Mouse (Mus musculus) cerebellum, postnatal 14 days (tissue): Measurements from ENCODE around the gene Lrrc10.
"Not testable (repeated sequence)": the region's sequence is repeated elsewhere in the genome, so short reads cannot be mapped to it uniquely, and the experiment has no call there.

Experiments
- DNase-seq, 2 experiments: peaks; one replicate each; pipeline ENCODE4 v3.0.0; 2021; ENCODE audit warnings: mixed read lengths in 2 of 2

The Lrrc10 gene

DNA sequence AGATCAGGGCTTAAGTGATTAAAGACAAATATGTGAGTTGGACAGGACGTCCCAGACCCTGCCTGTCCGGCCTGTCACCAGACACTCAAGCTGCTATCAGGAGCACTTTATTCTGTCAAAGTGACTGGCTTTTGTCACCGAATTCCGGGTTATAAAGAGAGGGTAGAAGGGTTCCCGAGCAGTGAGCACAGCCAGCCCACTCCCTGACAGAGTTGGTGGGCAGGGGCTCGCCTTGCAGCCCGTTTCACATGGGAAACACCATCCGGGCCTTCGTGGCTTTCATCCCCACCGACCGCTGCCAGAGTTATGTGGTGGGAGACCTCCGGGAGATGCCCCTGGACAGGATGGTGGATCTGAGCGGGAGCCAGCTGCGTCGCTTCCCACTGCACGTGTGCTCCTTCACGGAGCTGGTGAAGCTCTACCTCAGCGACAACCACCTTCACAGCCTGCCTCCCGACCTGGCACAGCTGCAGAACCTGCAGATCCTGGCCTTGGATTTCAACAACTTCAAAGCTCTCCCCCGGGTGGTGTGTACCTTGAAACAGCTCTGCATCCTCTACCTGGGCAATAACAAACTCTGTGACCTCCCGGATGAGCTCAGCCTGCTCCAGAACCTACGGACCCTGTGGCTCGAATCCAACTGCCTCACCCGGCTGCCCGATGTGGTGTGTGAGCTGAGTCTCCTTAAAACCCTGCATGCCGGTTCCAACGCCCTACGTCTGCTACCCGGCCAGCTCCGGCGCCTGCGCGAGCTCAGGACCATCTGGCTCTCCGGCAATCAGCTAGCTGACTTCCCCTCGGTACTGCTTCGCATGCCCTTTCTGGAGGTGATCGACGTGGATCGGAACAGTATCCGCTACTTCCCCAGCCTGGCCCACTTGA lies at the start of gene Lrrc10:
Lrrc10 (plus strand) TSS at position 167 of the 882 bp plus-strand sequence.
- peak; percentile 65 to 72 for DNase-seq

DNA sequence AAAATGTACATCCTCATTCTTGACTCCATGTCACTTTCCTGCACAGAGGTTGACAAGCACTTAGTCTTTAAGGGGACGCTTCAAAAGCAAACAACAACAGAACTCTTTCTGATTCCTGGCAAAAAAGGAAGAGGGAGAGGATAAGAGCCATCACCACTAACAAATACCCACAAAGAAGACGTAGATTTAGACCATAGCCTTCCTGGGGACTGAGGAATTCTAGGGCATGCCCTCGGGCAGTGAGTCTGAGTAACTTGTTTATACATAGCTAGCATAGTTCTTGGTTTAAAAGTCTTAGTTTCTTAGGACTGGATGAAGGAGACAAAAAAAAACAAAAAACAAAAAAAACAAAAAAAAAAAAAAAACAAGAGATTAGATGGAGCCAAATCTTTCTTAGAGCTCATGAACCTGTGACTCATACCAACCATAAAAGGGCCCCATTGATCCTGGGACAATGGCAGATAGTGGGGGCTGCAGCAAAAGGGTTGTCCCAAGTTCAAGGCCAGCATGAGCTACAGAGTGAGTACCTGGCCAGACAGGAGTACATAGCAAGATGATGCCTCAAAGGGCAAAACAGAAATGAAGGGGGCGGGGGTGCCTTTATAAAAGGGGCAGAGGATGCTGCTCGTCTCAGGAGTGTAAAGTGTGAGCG lies 49.4 kb upstream of the Lrrc10 start:
- no peak for DNase-seq

DNA sequence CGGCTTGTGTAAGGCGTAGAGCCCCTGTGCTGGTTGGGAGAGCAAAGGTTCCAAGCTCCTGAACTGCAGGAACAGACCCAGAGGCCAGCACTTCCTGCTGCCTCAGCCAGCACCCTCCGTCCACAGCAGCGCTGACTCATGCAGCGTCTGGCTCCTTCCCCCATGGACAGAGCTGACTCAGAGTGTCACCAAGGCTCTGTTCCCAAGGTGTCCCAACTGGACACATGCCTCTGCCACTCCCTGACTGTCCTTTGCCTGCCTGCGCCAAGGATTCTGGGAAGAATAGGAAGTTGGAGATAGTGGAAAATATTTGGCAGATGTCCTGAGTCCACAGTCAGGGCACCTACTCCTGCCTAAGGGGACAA lies 48.9 kb upstream of the Lrrc10 start:
- DNase-seq = no peak

DNA sequence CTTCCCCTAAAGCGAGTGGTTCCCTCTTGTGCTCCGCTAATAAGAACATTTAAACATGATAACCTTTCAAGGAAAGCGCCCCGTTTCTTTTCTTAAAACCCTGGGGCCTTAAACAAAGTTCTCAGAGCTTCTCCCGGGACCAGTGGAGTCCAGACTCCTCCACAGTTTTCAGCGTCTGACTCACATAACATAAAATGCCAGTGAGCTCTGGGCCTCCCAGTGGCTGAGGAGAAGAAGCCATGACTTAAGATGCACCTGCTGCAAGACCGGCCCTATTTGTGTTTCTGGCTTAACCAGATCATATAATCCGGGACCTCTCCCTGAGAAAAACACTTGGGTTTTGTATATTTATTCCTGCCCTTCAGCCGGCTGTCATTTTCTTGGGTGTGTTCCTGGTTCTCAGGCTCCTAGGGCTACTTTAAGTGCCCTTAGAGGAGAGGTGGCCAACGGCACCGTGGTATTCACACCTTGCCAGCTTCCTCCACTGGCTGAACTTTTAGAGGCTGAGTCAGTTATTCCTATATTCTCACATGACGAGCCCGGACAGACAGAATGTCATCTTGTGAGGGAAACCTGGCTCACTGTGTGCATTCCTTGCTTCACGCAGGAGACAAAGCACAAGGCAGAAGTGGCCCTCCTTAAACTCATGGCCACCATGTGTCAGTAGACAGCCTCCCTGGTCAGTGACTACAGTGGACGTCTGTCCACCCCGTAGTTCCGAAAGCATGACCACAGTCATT lies 46.3 kb upstream of the Lrrc10 start:
- no peak for DNase-seq

DNA sequence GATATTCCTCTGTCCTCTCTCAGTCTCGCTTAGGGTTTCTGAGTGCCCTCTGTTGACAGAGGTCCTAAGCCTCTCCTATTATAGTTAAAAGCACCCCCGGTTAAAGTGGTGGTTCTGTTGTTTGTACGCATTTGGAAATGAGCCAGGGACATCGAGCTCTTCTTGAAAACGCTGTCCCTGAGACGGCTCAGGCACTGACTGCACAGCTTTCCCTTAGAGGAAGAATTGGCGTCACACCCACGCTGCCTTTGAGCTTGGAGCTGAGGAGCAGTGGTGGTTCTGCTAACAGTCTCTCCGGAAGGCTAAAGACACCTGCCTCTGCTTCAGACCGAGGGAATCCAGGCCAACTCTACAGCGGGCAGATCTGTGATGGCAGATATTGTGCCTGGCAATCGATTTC lies 44.2 kb upstream of the Lrrc10 start:
- DNase-seq = peak; percentile 24 to 25

DNA sequence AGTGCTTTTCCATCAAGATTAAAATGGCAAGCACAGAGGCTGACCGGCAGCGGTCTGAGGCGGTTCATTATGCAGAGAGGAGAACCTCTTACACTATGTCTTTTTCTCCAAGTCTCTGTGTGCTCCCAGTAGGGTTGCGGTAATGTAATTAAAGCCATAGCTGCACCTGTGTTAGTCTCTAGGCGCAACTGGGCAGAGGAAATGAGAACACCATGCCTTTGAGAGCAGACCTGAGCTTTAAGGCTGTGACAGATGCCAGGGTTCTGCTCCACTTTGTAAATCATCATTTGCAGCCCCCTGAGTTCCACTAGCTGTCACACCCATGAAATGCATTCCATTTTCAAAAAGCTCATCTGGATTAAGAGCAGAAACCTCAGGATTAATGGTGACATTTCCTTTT lies 40.4 kb upstream of the Lrrc10 start:
- no peak for DNase-seq

DNA sequence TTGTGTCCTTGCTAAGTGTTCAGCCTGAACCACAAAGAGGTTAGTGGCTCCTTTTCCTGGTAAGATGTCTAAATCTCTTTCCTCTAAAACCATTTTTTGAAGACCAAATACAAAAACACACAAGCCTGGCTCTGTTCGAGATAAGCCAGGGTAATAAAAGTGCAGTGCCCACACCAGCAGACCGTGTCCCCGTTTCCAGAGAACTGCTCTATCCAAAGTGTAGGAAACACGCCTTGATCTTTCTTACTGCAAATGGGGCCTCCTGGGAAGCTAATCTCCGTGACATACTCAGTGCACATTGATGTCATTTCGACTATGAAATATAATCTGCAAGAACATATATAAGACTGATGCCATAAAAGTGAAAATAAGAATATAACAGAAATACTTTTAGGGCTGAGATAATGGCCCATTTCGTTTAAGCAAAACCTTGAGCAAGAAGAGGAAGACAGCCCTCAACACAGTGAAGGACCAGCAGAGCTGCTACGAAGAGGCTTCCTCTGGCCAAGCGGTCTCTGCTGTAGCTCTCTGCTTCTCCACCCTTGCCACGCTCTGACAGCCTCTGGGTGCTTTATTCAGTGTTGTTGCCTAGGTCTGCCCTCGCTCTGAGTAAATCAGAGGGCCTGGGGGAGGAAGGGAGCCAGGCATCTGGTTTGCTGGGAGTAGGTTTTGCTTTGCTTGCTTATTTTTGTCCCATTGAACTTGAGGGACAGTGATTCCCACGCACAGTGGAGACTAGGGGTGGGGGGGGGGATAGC lies 39.3 kb upstream of the Lrrc10 start:
- DNase-seq = no peak

DNA sequence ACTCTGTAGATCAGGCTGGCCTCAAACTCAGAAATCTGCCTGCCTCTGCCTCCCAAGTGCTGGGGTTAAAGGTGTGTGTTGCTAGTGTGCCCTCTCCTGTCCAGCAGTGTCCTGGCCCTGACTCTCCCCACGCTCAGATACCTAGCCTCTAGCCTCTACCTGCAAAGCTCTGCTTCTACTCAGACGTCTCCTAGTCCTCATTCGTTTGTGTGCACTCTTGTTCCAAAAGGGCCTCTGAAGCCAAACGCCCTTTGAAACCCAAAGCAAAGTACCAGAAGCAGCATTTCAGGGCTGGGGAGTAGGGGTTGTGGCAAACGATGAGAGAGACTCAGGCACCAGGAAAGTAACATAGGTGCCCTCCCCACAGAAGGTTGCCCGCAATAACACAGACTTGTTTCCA lies 35.5 kb upstream of the Lrrc10 start:
- DNase-seq = no peak

DNA sequence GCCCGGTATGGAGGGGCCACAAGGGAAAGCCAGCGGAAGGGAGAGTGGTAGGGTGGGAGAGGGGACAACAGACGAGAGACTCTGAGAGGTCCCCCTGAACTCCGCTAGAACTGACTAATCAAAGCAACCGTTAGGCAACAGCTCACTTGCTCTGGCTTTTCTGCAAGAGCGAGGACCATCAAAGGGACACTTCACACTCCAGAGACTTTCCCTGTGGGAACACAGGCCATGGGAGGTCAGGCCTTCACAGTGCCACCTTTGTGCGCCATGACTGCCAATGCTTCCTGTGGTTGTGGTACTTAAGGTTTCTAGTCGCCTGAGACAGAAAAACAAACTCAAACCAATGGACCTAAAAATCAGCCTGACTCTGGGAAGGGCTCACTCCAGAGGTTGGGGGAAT lies 34.1 kb upstream of the Lrrc10 start:
- no peak for DNase-seq

DNA sequence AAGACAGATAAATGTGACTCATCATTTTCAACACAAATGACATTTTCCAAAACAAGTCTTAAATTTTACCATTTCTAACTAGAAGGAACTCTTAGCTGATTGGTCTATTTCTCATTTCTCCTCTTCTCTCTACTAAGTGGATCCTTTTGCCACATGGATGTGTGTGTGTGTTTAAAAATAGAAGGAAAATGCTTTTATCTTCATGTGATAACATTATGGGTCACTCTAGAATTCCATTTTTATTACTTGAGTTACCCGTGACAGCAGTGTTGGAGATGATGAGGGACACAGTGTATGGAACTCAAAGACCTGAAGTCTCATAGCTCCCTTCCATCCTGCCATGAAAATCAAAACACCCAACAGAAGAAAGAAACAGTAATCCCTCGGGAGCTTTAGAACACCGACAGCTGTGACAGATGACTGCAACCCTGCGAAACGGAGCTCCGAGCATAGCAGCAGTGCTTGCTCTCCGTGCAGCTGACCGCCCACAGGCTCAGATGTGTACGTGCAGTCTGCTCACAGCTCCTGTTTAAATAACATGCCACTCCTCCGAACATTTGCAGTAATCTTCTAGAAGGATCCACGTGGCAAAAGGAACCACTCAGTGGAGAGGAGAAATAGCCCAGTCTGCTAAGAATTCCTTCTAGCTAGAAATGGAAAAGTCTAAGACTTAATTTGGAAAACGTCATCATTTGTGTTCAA lies 31.3 kb upstream of the Lrrc10 start:
- DNase-seq = no peak

DNA sequence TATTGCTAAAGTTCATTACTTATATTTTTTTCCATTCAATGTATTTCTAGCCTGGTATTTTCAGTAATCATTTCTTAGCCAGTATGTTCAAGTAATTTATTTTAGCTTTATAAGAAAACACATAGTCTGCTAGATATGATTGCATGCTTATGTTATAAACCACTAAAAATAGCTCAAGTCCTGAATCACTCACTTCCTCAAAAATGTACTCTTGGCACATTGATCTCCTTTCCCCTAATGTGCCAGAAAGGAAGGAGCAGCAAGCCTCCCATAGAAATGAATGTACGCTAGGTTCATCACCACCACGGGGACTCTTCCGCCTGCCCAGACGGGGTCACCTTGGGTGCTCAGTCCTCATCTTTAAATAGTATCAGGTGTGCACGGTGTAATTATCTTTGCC lies 30.6 kb upstream of the Lrrc10 start:
- no peak for DNase-seq

DNA sequence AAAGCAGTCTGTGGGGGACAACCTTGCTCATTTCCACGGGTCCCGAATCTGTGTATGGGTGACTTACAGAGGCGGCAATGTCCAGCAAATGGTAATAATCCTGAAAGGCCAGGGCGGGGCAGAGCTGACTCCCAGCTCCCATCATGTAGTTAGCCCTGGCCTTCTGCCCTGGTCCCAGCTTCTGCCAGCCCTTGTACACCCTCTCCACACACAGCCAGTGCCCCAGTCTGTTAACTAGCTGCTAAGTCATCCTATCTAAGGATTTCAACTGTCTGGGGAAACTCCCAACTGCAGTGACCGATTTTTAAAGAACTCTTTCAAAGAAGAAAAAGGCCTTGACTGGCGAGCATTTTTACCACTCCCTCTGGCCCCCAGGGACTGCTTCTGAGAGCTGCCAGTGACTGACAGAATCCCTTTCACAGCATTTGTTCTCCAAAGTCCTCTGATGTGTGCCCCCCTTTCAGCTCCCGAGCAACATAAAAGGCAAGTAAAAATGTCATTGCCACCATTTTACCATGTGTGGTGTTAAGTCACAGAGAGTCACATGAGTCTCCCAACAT lies 26.8 kb upstream of the Lrrc10 start:
- peak; percentile 13 to 25 for DNase-seq

DNA sequence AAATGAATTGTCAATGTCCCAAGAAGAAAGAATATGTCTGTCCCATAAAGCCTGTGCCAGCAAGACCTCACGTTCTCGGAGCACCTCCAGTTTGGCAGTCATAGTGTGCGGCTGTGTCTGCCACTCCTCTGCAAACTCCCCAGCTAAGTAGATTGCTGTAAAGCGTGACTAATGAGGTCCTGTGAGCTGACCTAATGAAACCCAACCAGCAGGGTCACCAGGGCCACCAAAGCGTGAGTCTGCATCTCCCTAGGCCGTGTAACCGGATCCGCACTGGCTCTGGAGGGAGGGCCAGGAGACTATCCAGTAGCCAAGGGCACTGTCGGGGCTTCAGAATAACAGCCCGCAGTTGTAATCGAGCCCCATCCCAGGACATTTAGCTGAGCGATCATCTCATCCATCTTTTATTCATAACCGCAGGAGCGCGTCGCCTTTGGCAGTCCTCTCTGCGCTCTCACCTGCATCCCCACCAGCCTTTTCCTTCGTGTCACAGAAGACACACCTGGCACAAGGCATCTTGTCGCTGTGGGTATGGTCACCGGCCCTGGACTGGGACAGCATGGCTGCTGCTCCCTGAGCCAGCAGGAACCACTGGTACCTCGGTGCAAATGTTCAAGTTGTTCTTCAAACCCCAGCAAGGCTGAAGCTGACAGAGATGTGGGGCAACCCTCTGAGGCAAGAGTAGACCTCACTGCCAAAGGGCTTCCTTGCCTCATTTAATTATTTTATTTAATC lies 24.0 kb upstream of the Lrrc10 start:
- no peak for DNase-seq

DNA sequence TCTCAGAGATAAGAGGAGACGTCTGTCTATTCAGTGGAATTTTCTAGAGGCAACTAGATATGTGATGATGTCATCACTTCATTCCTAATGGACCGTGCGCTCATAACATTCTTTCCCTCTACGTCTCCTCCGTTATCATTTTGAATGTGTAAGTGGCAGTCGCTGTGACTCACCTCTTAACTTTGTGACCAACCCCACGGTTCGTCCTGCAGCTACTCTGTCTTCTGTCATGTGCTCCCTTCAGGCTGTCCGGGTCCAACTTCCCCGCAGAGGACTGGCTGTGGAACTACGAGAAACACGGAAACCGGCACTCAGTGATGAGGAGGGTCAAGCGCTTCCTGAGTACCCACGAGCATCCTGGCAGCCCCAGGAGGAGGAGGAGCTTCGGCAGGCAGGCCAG lies 21.4 kb upstream of the Lrrc10 start:
- DNase-seq = no peak

DNA sequence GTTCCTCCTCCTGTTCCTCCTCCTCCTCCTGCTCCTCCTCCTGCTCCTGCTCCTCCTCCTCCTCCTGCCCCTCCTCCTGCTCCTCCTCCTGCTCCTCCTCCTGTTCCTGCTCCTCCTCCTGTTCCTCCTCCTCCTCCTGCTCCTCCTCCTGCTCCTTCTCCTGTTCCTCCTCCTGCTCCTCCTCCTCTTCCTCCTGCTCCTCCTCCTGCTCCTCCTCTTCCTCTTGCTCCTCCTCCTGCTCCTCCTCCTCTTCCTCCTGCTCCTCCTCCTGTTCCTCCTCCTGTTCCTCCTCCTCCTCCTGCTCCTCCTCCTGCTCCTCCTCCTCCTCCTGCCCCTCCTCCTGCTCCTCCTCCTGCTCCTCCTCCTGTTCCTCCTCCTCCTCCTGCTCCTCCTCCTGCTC lies 19.4 kb upstream of the Lrrc10 start:
- DNase-seq = not testable (repeated sequence)

DNA sequence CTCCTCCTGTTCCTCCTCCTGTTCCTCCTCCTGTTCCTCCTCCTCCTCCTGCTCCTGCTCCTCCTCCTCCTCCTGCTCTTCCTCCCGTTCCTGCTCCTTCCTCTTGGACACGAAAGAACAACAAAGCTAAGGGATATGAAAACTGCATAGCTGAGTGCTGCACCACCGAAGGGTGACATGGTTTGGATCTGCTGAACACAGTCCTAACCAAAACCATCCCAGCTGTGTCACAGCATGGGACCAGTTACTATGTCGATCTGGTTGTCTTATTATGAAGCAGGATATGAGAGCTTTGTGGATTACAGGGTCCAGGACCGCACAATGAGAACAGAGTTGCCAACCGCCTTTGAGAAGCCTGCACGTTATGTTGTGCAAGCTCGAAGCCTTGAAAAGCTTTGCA lies 19.0 kb upstream of the Lrrc10 start:
- no peak for DNase-seq

DNA sequence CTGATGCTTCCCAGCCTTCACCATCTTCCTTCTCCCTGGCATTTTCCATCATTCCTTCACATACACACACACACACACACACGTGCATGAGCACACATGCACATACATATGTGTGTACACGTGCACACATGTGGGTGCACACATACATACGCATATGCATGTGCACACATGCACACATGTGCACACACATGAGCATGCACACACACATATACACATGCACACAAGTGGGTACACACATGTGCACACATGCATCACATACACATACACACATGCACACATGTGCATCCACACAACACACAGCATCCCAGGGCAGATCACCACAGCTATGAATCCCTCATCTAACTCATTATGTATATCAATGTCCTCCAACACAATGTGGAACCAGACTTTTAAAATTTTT lies 14.0 kb upstream of the Lrrc10 start:
- no peak for DNase-seq

DNA sequence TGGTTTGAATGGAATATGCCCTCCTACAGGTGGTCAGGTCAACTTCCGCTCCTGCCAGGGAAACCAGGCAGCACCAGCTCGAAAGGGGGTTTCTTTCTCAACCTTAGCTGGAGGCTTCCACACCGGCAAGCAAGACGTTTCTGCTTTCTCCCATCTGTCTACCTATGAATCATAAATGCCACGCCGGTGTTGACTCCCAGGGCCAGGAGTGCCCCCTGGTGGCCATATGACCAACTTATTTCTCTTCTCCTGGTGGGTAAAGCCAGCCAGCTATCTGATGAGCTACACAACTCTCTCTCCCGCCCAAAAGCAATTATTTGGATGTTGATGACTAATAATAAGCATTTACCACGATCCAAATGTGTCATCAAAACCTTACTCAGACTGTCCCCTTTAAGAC lies 11.4 kb upstream of the Lrrc10 start:
- peak; percentile 88 to 95 for DNase-seq

DNA sequence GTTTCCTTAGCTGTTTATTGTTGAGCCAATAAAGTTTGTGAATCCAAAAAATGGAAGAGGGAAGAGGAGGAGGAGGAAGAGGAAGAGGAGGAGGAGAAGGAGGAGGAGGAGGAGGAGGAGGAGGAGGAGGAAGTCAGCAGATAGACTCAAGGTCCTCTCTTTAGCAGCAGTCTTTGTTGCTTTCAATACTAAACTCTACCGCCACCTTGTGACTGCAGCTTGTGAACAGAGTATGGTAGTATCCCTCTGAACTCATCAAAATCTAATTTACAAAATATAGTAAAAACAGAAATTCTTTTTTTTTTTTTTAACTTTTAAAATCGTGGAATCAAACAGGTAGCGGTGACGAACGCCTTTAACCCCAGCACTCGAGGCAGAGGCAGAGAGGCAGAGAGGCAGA lies 4.8 kb upstream of the Lrrc10 start:
- peak in 1 of 2 experiments; percentile 41 for DNase-seq

DNA sequence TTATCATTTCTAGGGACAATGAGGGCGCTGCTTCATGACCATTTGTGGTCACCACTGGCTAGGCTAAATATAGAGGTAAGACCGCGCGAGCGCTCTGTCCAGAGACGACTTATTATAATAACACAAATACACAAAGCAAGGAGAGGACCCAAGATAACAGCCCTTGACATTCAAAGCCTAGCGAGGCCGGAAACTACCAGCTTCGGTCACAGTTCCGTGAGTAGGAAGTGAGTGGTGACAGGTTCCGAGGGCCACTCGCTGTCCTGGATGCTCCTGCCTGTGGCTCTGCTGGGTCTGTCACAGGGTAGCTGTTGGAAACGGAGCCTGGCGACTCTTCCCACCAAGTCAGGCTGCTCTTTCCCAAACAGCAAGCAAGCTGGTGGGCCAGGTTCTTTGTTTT lies 2.8 kb upstream of the Lrrc10 start:
- DNase-seq = no peak

DNA sequence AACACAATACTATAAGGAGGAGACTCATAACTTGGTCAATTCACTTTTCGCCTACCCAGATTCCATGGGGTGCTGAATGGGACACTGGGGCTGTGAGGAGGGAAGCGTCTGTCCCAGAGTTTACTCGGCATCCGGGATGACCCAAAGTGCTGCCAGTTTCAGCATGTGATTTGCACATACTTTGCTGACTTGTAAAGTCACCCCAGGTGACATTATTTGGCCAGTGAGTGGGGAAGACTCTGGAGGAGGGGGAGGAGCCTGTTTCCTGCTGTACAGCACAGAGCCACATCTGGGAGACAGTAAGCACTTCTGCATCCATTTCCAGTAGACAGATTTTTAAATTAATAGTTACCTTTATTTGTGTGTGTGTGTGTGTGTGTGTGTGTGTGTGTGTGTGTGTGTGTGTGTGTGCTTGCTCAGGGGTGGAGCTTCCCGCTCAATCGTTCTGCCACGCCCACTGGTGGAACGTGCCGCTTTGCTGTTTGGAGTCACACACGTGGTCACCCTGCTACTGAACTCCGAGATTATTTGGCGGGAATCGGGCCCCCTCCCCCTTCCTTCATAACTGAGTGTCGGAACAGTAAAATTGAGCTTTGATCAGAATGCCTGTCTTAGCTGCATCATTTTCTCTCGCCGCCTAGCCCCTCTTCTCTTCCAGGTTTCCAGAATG lies 1.5 kb upstream of the Lrrc10 start:
- DNase-seq = not testable (repeated sequence)
